Mouse (Mus musculus): ENCODE results near the gene Mmrn1. TPM values are rescaled to one million over a fixed set of nuclear protein-coding genes. Genes with fewer than 3 reads are reported as not detected.

Mmrn1 gene
- 3.5 and 5.8 TPM in 2 replicates for polyA plus RNA-seq (2012; rRNA removed)

GRCm38 (mm10) chr6:60924676-60925075 lies at the start of gene Mmrn1:
TSS of gene Mmrn1 (plus strand) at chr6:60924976.

Other genes starting within 250 kb of the Mmrn1 start
- 26.0 and 28.0 TPM in 2 replicates for gene Snca, start 95.1 kb upstream of the Mmrn1 start, polyA plus RNA-seq (2012; rRNA removed)

Data from central nervous system, embryonic 11.5 days (tissue).